Mouse (Mus musculus): ENCODE measurements at regions not wholly inside any gene's neighbourhood (a gene's known extent, or its start where the extent isn't known, plus 50 kb on each side); places are given as distances from the start of the nearest gene placed in this dataset.

DNA sequence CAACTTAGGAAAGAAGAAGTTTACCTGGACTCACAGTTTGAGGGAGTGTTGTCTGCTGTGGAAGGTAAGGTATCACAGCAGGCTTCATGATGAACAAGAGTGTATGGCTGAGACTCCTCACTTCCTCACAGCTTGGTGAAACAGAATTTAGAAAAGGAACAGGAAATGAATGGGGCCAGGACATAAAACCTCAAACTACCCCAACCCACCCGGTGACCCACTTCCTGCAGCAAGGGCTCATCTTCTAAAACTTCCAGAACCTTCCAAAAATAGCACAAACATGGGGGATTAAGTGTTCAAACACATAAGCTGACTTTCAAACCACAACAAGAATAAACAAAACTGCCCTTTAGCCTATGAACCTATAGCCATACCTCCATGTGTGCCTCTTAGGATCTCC lies 229.9 kb downstream of the Pik3r1 start:
- ATAC-seq (no peak), DNase-seq (ENCODE audit: low read depth, low spot score) (no peak)
- in situ Hi-C loops (cut with MboI; ENCODE audit: low pct_unique_long_range_greater_than_20kb): loop anchor here (10.0 kb wide), 1 partner anchor 157 kb away; no protein-coding TSS in a partner anchor
- POLR2A ChIA-PET: interaction anchor here (1.5 kb wide), 1 partner anchor 10 kb away, joined by 4 read pairs; no protein-coding TSS in a partner anchor
- TF ChIP-seq CTCF (IDR thresholded peaks at IDR 0.05): no peak
- CTCF ChIA-PET: interaction anchor here (1.4 to 3.1 kb wide), 2 partner anchors 9 to 157 kb away, joined by 3 to 12 read pairs; no protein-coding TSS in a partner anchor
- H3K27me3 ChIP-seq: no peaks in the 10 kb centered on the region

DNA sequence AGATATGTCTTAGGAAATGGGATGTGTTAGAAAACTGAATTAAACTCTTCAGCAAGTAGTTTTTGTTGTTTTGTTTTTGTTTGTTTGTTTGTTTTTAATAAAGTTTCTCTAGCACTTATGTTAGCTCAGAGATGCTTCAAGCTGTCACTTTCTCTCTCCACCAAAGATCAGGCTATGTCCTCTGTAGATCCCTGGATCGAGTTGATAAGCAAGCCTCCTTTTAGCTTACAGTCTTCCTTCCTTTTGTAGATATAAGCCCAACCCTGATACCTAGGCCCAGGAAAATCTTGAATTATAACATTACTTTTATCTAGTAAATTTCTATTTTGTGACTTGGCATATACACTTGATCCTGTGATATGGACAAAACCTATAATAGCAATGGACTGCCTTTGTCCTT lies 232.0 kb downstream of the Pik3r1 start:
- CTCF ChIA-PET: interaction anchor here (1.2 kb wide), 1 partner anchor 12 kb away, joined by 3 read pairs; no protein-coding TSS in a partner anchor
- DNase-seq (ENCODE audit: low read depth, low spot score) (no peak), ATAC-seq (no peak)
- in situ Hi-C loops (cut with MboI; ENCODE audit: low pct_unique_long_range_greater_than_20kb): loop anchor here (10.0 kb wide), 1 partner anchor 159 kb away; no protein-coding TSS in a partner anchor
- no peak for TF ChIP-seq CTCF (IDR thresholded peaks at IDR 0.05)
- no peaks in the 10 kb centered on the region for H3K27me3 ChIP-seq
- POLR2A ChIA-PET: no interaction called here

- H3K27me3 ChIP-seq: no peaks in the 10 kb centered on the region
- CTCF ChIA-PET: interaction anchor here (1.2 kb wide), 1 partner anchor 12 kb away, joined by 3 read pairs; no protein-coding TSS in a partner anchor
- no peak for ATAC-seq
- no peak for TF ChIP-seq CTCF (IDR thresholded peaks at IDR 0.05)
- POLR2A ChIA-PET: no interaction called here
- DNase-seq (ENCODE audit: low read depth, low spot score): no peak
- in situ Hi-C loops (cut with MboI; ENCODE audit: low pct_unique_long_range_greater_than_20kb): loop anchor here (10.0 kb wide), 1 partner anchor 159 kb away; no protein-coding TSS in a partner anchor
These were observed 232.6 kb downstream of the Pik3r1 start for GRCm38 (mm10) chr13:101535331-101535866.

DNA sequence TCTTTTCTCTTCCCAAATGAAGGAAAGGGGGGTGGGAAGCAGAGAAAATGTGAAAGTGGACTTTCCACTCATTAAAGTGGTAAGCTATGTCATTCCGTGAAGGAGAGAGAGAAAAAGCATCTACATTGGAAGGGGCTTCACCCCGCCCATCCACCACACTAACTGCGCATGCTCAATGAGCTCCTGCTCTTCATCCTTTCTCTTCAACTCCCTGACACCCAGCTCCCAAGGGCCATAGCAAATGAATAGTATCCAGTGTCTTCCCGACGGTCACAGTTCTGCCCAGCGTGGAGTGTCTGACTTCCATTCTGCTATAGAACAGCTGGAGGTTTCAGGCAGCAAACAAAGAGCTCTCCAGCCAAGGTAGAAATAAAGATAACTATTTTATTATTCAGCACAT lies 233.5 kb downstream of the Pik3r1 start:
- CTCF ChIA-PET: interaction anchor here (1.0 kb wide), 1 partner anchor 83 kb away, joined by 3 read pairs; no protein-coding TSS in a partner anchor

GRCm38 (mm10) chr13:101532913-101533312 lies 235.1 kb downstream of the Pik3r1 start:
- TF ChIP-seq CTCF (IDR thresholded peaks at IDR 0.05): no peak
- DNase-seq (ENCODE audit: low read depth, low spot score) (no peak), ATAC-seq (no peak)
- ChIA-PET CTCF (no interaction called here), POLR2A (interaction anchor here (0.6 kb wide), 1 partner anchor 1396 kb away, joined by 5 read pairs; no protein-coding TSS in a partner anchor)
- in situ Hi-C loops (cut with MboI; ENCODE audit: low pct_unique_long_range_greater_than_20kb): loop anchor here (10.0 kb wide), 1 partner anchor 162 kb away; no protein-coding TSS in a partner anchor
- H3K27me3 ChIP-seq: no peaks in the 10 kb centered on the region

More for the DNA sequence above, 233.5 kb downstream of the Pik3r1 start:
- no peak for TF ChIP-seq CTCF (IDR thresholded peaks at IDR 0.05)
- POLR2A ChIA-PET: no interaction called here
- no peak for DNase-seq (ENCODE audit: low read depth, low spot score)
- in situ Hi-C loops (cut with MboI; ENCODE audit: low pct_unique_long_range_greater_than_20kb): loop anchor here (10.0 kb wide), 1 partner anchor 160 kb away; no protein-coding TSS in a partner anchor
- ATAC-seq: no peak
- no peaks in the 10 kb centered on the region for H3K27me3 ChIP-seq

- ChIA-PET POLR2A (interaction anchor here (1.8 kb wide), 1 partner anchor 11 kb away, joined by 4 read pairs; no protein-coding TSS in a partner anchor), CTCF (interaction anchor here (1.8 kb wide), 1 partner anchor 12 kb away, joined by 12 read pairs; no protein-coding TSS in a partner anchor)
- in situ Hi-C loops (cut with MboI; ENCODE audit: low pct_unique_long_range_greater_than_20kb): no loop called here
- ATAC-seq (no peak), DNase-seq (ENCODE audit: low read depth, low spot score) (no peak)
- H3K27me3 ChIP-seq: no peaks in the 10 kb centered on the region
- TF ChIP-seq CTCF (IDR thresholded peaks at IDR 0.05): no peak
These were observed 240.3 kb downstream of the Pik3r1 start for GRCm38 (mm10) chr13:101527691-101528090.

- no peak for TF ChIP-seq CTCF (IDR thresholded peaks at IDR 0.05)
- no peak for ATAC-seq
These were observed 243.2 kb downstream of the Pik3r1 start for GRCm38 (mm10) chr13:101524781-101525180.

DNA sequence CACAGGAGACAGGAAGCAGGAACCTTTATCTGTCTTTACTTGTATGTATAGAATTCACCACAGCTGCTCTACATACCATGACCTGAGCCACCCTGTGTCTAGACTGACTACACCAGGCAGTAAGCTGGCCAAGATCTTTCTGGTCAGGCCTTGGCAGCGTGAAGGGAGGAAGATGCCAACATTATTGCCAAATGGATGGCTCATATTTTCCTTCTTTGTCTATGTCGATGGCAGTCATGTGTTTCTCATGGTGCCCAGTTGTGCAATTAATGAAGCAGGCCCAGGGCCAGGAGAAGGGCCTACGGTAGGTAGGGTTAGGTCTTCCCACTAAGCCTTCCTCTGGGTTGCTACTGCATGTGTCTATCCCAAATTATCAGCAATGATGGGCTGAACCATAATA lies 243.8 kb downstream of the Pik3r1 start:
- no peak for ATAC-seq
- no peaks in the 10 kb centered on the region for H3K27me3 ChIP-seq
- ChIA-PET POLR2A (no interaction called here), CTCF (interaction anchor here (1.0 to 1.7 kb wide), 4 partner anchors 10 to 59 kb away, joined by 3 to 4 read pairs (median 3); no protein-coding TSS in a partner anchor)
- TF ChIP-seq CTCF (IDR thresholded peaks at IDR 0.05): no peak
- in situ Hi-C loops (cut with MboI; ENCODE audit: low pct_unique_long_range_greater_than_20kb): no loop called here
- peak; percentile 68 for DNase-seq (ENCODE audit: low read depth, low spot score)

More at GRCm38 (mm10) chr13:101524781-101525180, 243.2 kb downstream of the Pik3r1 start:
- POLR2A ChIA-PET: no interaction called here
- no peak for DNase-seq (ENCODE audit: low read depth, low spot score)
- CTCF ChIA-PET: interaction anchor here (1.0 kb wide), 1 partner anchor 59 kb away, joined by 4 read pairs; no protein-coding TSS in a partner anchor
- in situ Hi-C loops (cut with MboI; ENCODE audit: low pct_unique_long_range_greater_than_20kb): no loop called here
- no peaks in the 10 kb centered on the region for H3K27me3 ChIP-seq

- ChIA-PET CTCF (interaction anchor here (0.9 to 1.7 kb wide), 5 partner anchors 9 to 172 kb away, joined by 3 read pairs; no protein-coding TSS in a partner anchor), POLR2A (interaction anchor here (0.6 kb wide), 1 partner anchor 171 kb away, joined by 6 read pairs; no protein-coding TSS in a partner anchor)
- peak; percentile 74 for ATAC-seq
- DNase-seq (ENCODE audit: low read depth, low spot score): peak; percentile 64
- in situ Hi-C loops (cut with MboI; ENCODE audit: low pct_unique_long_range_greater_than_20kb): no loop called here
- TF ChIP-seq CTCF (IDR thresholded peaks at IDR 0.05): no peak
- no peaks in the 10 kb centered on the region for H3K27me3 ChIP-seq
These were observed 244.5 kb downstream of the Pik3r1 start for GRCm38 (mm10) chr13:101523492-101523891.

DNA sequence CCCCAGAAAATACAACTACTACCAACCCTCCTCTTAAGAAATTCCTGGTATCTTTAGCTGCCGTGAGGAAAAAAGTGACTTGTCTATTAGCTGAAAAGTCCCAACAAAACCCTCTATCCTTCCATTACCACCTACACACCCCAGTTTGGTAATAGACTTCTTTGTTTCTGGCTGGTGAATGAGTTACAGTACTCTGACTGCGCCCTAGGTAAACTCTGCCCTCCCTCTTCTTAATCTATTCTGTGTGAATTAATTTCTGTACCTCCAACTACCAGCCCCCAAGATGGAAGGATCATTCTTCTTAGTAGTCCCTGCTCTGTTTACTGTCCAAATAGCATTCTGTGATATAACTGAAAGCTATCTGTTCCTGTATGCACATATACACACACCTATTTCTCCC lies 245.4 kb downstream of the Pik3r1 start:
- no peak for TF ChIP-seq CTCF (IDR thresholded peaks at IDR 0.05)
- ATAC-seq (no peak), DNase-seq (ENCODE audit: low read depth, low spot score) (no peak)
- ChIA-PET CTCF (interaction anchor here (1.2 to 1.7 kb wide), 4 partner anchors 8 to 583 kb away, joined by 3 to 4 read pairs (median 3); no protein-coding TSS in a partner anchor), POLR2A (no interaction called here)
- in situ Hi-C loops (cut with MboI; ENCODE audit: low pct_unique_long_range_greater_than_20kb): no loop called here
- H3K27me3 ChIP-seq: no peaks in the 10 kb centered on the region

- ChIA-PET POLR2A (interaction anchor here (1.4 kb wide), 1 partner anchor 85 kb away, joined by 3 read pairs; no protein-coding TSS in a partner anchor), CTCF (interaction anchor here (0.9 to 1.6 kb wide), 2 partner anchors 10 to 48 kb away, joined by 3 read pairs; no protein-coding TSS in a partner anchor)
- TF ChIP-seq CTCF (IDR thresholded peaks at IDR 0.05): no peak
- no peak for ATAC-seq
- no peak for DNase-seq (ENCODE audit: low read depth, low spot score)
- in situ Hi-C loops (cut with MboI; ENCODE audit: low pct_unique_long_range_greater_than_20kb): no loop called here
- H3K27me3 ChIP-seq: no peaks in the 10 kb centered on the region
These were observed 254.7 kb downstream of the Pik3r1 start for GRCm38 (mm10) chr13:101513354-101513753.

Data from Patski (cell line).